Mouse (Mus musculus): ENCODE measurements around the gene Stmnd1.

DNA sequence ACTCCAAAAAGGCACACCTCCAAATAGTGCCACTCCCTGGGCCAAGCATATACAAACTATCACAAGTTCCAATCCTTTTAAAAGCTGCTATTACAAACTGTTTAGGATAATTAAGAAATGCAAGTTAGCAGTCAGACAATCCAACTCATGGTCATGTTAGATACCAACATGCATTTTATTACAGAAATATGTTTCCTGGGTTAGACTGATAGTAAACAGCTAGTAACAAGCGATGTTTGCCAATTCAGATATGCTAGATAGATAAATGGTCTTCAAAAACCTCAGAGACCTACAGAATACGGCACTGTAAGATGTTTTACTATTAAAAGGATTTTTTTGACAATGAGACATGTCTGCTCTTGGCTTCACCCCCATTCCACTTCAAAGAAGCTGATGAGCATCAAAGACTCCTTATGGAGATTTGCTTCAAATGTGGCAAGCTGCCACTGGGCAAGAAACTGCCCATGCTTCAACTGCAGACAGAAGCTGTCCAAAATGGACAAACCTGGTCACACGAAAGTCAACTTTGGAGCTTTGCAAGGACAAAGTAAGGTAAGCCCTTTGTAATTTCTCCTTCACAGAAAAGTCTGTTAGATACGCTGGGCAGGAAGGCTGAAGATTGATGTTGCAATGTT is 52.9 kb downstream of the Stmnd1 start:
- TF ChIP-seq GATA1 (IDR thresholded peaks at IDR 0.05; ENCODE audit: borderline replicate concordance, low read length) = no peak
- no peak for TF ChIP-seq FLI1 (IDR thresholded peaks at IDR 0.05; ENCODE audit: low read length)

Data from megakaryocyte, embryonic 14.5 days (primary cell).